ENCODE assay signal across 24 mouse cellular contexts in genomic region chr4:56275836-56276235, GRCm38 (mm10).
A peak's percentile ranks its signal among the peaks of the same experiment; 100 is the strongest.
DNase-seq lines count a peak whose midpoint lies in the region; ATAC-seq and TF ChIP-seq lines count a peak whose summit lies in the region.
"Had no signal": no experiment of that assay in that cellular context is flagged by ENCODE, and none has a peak within 500 bp of the region (broad histone marks: within the 10 kb centered on the region; RNA-seq: fewer than 3 reads in every experiment).

No protein-coding gene starts in this region.

- no peak for ATAC-seq in midbrain, embryonic 14.5 days (ENCODE audit: low FRiP score, low TSS enrichment)
- ATAC-seq: activated CD4-positive, CD25-positive, alpha-beta regulatory T cell, adult 4 months; forebrain, embryonic 14.5 days; forebrain, postnatal 0 days had no signal

- H3K9me3 ChIP-seq in midbrain, embryonic 14.5 days (ENCODE audit: control insufficient read depth, low read length), result no peaks in the 10 kb centered on the region
- H3K9me3 ChIP-seq: embryonic facial prominence, embryonic 12.5 days; embryonic facial prominence, embryonic 15.5 days; heart, embryonic 10.5 days; heart, embryonic 13.5 days; hindbrain, embryonic 12.5 days; hindbrain, embryonic 15.5 days had no signal

- no peak overlapping the region for H3K4me3 ChIP-seq in layer of hippocampus, adult 2 months
- H3K4me3 ChIP-seq in midbrain, embryonic 14.5 days (replicated peaks; ENCODE audit: low read depth, low read length), result no peak overlapping the region
- H3K4me3 ChIP-seq: embryonic facial prominence, embryonic 12.5 days; embryonic facial prominence, embryonic 15.5 days; heart, adult 2 months; heart, embryonic 10.5 days; heart, embryonic 13.5 days; hindbrain, embryonic 12.5 days; hindbrain, embryonic 15.5 days had no signal

- no peaks in the 10 kb centered on the region for H3K27me3 ChIP-seq in midbrain, embryonic 14.5 days (ENCODE audit: control insufficient read depth, insufficient read depth, low read length)
- H3K27me3 ChIP-seq: embryonic facial prominence, embryonic 12.5 days; embryonic facial prominence, embryonic 15.5 days; heart, embryonic 13.5 days; hindbrain, embryonic 12.5 days; hindbrain, embryonic 15.5 days had no signal

- no peaks in the 10 kb centered on the region for H3K36me3 ChIP-seq in midbrain, embryonic 14.5 days (ENCODE audit: control insufficient read depth, insufficient read depth, low read length)
- H3K36me3 ChIP-seq: embryonic facial prominence, embryonic 12.5 days; embryonic facial prominence, embryonic 15.5 days; heart, embryonic 10.5 days; heart, embryonic 13.5 days; hindbrain, embryonic 12.5 days; hindbrain, embryonic 15.5 days had no signal

- H3K9ac ChIP-seq in midbrain, embryonic 14.5 days (replicated peaks; ENCODE audit: low read length), result no peak overlapping the region
- H3K9ac ChIP-seq: embryonic facial prominence, embryonic 12.5 days; embryonic facial prominence, embryonic 15.5 days; forebrain, postnatal 0 days; heart, embryonic 13.5 days; hindbrain, embryonic 12.5 days; hindbrain, embryonic 15.5 days had no signal

- 85% methylated on average over 3 of the region's 3 CpGs for WGBS in midbrain, embryonic 14.5 days

- H3K4me2 ChIP-seq in midbrain, embryonic 14.5 days (ENCODE audit: low read length), result no peak overlapping the region
- H3K4me2 ChIP-seq: embryonic facial prominence, embryonic 12.5 days; embryonic facial prominence, embryonic 15.5 days; heart, embryonic 13.5 days; hindbrain, embryonic 12.5 days; hindbrain, embryonic 15.5 days had no signal

- no peak overlapping the region for H3K27ac ChIP-seq in layer of hippocampus, adult 2 months
- no peak overlapping the region for H3K27ac ChIP-seq in midbrain, embryonic 14.5 days (replicated peaks; ENCODE audit: low read depth, low read length)
- H3K27ac ChIP-seq: embryonic facial prominence, embryonic 12.5 days; embryonic facial prominence, embryonic 15.5 days; heart, adult 2 months; heart, embryonic 10.5 days; heart, embryonic 13.5 days; hindbrain, embryonic 12.5 days; hindbrain, embryonic 15.5 days had no signal

- DNase-seq in layer of hippocampus, adult 11-12 months (ENCODE audit: low spot score), result peak; percentile 31
- no peak for DNase-seq in layer of hippocampus, postnatal 25 days (ENCODE audit: extremely low spot score in 1 of 2, low spot score in 1 of 2)
- peak; percentile 32 to 67 for DNase-seq in layer of hippocampus, adult 2 months (ENCODE audit: low spot score in 2 of 2)
- DNase-seq in layer of hippocampus, adult 9-11 months, result peak; percentile 73
- DNase-seq in midbrain, embryonic 14.5 days, result no peak
- no peak for DNase-seq in natural killer cell, adult 2 months (ENCODE audit: low spot score in 2 of 2)
- no peak for DNase-seq in gastrocnemius, adult 8-10 months (ENCODE audit: low spot score in 2 of 2)
- DNase-seq: adrenal gland, postnatal 10 days; adrenal gland, postnatal 36 days; cerebellum, adult 11-12 months; cerebellum, adult 8-10 months; cerebellum, postnatal 14 days; forebrain, postnatal 0 days; gastrocnemius, postnatal 10 days; gastrocnemius, postnatal 36 days; heart, adult 2 months had no signal

- TF ChIP-seq CTCF in layer of hippocampus, adult 2 months (conservative IDR thresholded peaks at IDR 0.05), result no peak

- H3K4me1 ChIP-seq in midbrain, embryonic 14.5 days (ENCODE audit: control insufficient read depth, insufficient read depth, low read length), result no peaks in the 10 kb centered on the region
- H3K4me1 ChIP-seq: embryonic facial prominence, embryonic 12.5 days; embryonic facial prominence, embryonic 15.5 days; heart, embryonic 10.5 days; hindbrain, embryonic 12.5 days; hindbrain, embryonic 15.5 days had no signal

Comparison
In these comparisons a context has a peak if more than half of its experiments do, and no peak if none do; other contexts are left out.
1. DNase-seq: peak in layer of hippocampus, adult 11-12 months (single experiment), layer of hippocampus, adult 2 months (2 of 2) and layer of hippocampus, adult 9-11 months (single experiment); none in layer of hippocampus, postnatal 25 days (0 of 2), midbrain, embryonic 14.5 days (single experiment), natural killer cell, adult 2 months (0 of 2) and gastrocnemius, adult 8-10 months (0 of 2).